Mouse (Mus musculus) heart, embryonic 16.5 days (tissue): ENCODE results near the gene 1700018F24Rik. TPM values are rescaled to one million over a fixed set of nuclear protein-coding genes. Genes with fewer than 3 reads are reported as not detected.
"Not testable (repeated sequence)": the region's sequence is repeated elsewhere in the genome, so short reads cannot be mapped to it uniquely, and the experiment has no call there.

Source experiments
- ATAC-seq: fragments of 200-750 bp; cut with Nextera tagmentation; replicated peaks from 2 replicates; pipeline ENCODE4 v1.8.0; 2017; ENCODE audit warnings: moderate number of reproducible peaks; ENCODE audit not compliant: insufficient read depth, low FRiP score; ENCODE audit errors: extremely low read depth
- H3K27ac ChIP-seq: fragments of 300-500 bp; sonication (generic); 2 replicates; pipeline ENCODE4 v1.5.1; 2014; ENCODE audit warnings: mild to moderate bottlenecking, low read length, control low read depth, moderate library complexity
- H3K27me3 ChIP-seq: fragments of 300-500 bp; sonication (generic); 2 replicates; pipeline ENCODE4 v1.6.1; 2014; ENCODE audit warnings: low read length, mixed read lengths; ENCODE audit not compliant: control insufficient read depth, insufficient read depth
- H3K36me3 ChIP-seq: fragments of 300-500 bp; sonication (generic); 2 replicates; pipeline ENCODE4 v1.6.1; 2014; ENCODE audit not compliant: control insufficient read depth, insufficient read depth
- H3K4me1 ChIP-seq: fragments of 300-500 bp; sonication (generic); 2 replicates; pipeline ENCODE4 v1.6.1; 2014; ENCODE audit warnings: low read length, mixed read lengths; ENCODE audit not compliant: control insufficient read depth, insufficient read depth
- H3K4me2 ChIP-seq: fragments of 300-500 bp; sonication (generic); 2 replicates; pipeline ENCODE4 v1.6.1; 2014; ENCODE audit warnings: low read depth, mild to moderate bottlenecking, control low read depth, low read length
- H3K4me3 ChIP-seq: fragments of 300-500 bp; sonication (generic); 2 replicates; pipeline ENCODE4 v1.5.1; 2014; ENCODE audit warnings: mild to moderate bottlenecking, control low read depth, low read length
- H3K9ac ChIP-seq: fragments of 300-500 bp; sonication (generic); 2 replicates; pipeline ENCODE4 v1.6.1; 2014; ENCODE audit warnings: low read length, control low read depth
- H3K9me3 ChIP-seq: fragments of 300-500 bp; sonication (generic); replicated peaks from 2 replicates; pipeline ENCODE4 v1.6.1; 2016; ENCODE audit warnings: low read length; ENCODE audit not compliant: control insufficient read depth
- WGBS: fragments of 180-500 bp; shearing (Covaris S2); extraction: QIAGEN DNeasy Blood & Tissue Kit; methylation state at CpG from one replicate; pipeline ENCODE4 v1.1.7; 2014; 5-methylcytosine and 5-hydroxymethylcytosine counted together
- polyA plus RNA-seq: library from polyadenylated mRNA; unstranded; fragments of >200 nt; fragmentation: Nextera tagmentation; extraction: Ambion mirVana; gene quantifications from 2 replicates; pipeline ENCODE4 v1.2.1, GENCODE M21; 2015

Gene 1700018F24Rik
- polyA plus RNA-seq, 1 experiment from 2014 or later = not detected

GRCm38 (mm10) chr5:145020712-145021111, 22.1 kb upstream of the 1700018F24Rik start:
- not testable (repeated sequence) for H3K27ac ChIP-seq, H3K36me3 ChIP-seq, H3K9ac ChIP-seq, H3K27me3 ChIP-seq, H3K9me3 ChIP-seq, H3K4me3 ChIP-seq, H3K4me2 ChIP-seq, ATAC-seq, H3K4me1 ChIP-seq
- WGBS = 16% methylated on average over 1 of the region's 1 CpGs

DNA sequence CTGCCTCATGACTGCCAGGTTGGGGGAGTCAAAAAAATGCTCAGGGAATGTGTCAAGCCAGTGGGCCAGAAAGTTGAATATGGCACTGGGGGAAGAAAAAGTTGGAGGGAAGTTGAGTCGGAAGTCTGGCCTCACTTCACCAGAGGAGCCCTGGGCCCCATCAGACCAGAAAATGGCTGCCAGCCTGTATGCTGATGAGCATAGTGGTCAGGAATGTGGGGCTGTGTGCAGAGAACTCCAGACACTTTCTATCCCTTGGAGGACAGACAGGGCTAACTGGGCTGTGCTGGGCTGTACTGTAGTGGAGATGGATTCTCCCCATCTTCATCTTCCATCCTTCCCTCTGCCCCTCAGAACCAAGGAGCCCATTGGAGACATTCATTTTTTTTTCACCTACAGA, 12.3 kb upstream of the 1700018F24Rik start:
- not testable (repeated sequence) for H3K4me1 ChIP-seq
- 84% methylated on average over 1 of the region's 1 CpGs for whole genome bisulfite sequencing

GRCm38 (mm10) chr5:145032391-145032790, 10.4 kb upstream of the 1700018F24Rik start, which contains the start of gene Gm4871:
Gm4871 (minus strand) TSS chr5:145032754.
- WGBS = 42% methylated on average over 5 of the region's 5 CpGs
- H3K4me2 ChIP-seq, H3K36me3 ChIP-seq, H3K9ac ChIP-seq, H3K9me3 ChIP-seq, ATAC-seq, H3K27ac ChIP-seq, H3K4me1 ChIP-seq, H3K4me3 ChIP-seq, H3K27me3 ChIP-seq: not testable (repeated sequence)

More for the DNA sequence above, 12.3 kb upstream of the 1700018F24Rik start:
- H3K27me3 ChIP-seq, H3K4me2 ChIP-seq, H3K9ac ChIP-seq, H3K9me3 ChIP-seq, ATAC-seq, H3K4me3 ChIP-seq, H3K27ac ChIP-seq, H3K36me3 ChIP-seq: not testable (repeated sequence)

DNA sequence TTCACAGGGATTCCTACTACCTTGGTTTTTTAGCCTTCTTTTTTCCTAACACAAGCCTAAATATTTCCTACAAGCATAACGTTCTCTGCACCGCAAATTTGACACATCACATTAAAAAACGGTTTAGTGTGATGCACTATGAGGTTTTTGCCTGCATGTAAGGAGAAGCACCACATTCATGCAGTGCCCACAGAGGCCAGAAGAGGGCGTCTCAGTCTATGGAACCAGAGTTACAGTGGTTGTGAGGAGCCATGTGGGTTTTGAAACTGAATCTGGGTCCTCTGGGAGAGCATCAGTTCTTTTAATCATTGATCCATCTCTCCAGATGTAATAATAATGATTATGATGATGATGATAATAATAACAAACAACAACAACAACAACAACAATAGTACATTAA, 1.2 kb upstream of the 1700018F24Rik start:
- Histone ChIP-seq H3K4me1 (no peaks in the 10 kb centered on the region), H3K9me3 (no peaks in the 10 kb centered on the region), H3K4me3 (no peak overlapping the region), H3K9ac (no peak overlapping the region), H3K27ac (no peak overlapping the region), H3K27me3 (no peaks in the 10 kb centered on the region), H3K36me3 (no peaks in the 10 kb centered on the region), H3K4me2 (no peak overlapping the region)
- no peak for ATAC-seq
- 40% methylated on average over 4 of the region's 4 CpGs for WGBS

- H3K27ac ChIP-seq, H3K4me2 ChIP-seq, H3K9me3 ChIP-seq, H3K36me3 ChIP-seq, H3K9ac ChIP-seq, H3K4me3 ChIP-seq, H3K27me3 ChIP-seq, ATAC-seq, H3K4me1 ChIP-seq: not testable (repeated sequence)
- WGBS = 32% methylated on average over 3 of the region's 3 CpGs
Measured at GRCm38 (mm10) chr5:145054187-145054586, 11.4 kb downstream of the 1700018F24Rik start.

DNA sequence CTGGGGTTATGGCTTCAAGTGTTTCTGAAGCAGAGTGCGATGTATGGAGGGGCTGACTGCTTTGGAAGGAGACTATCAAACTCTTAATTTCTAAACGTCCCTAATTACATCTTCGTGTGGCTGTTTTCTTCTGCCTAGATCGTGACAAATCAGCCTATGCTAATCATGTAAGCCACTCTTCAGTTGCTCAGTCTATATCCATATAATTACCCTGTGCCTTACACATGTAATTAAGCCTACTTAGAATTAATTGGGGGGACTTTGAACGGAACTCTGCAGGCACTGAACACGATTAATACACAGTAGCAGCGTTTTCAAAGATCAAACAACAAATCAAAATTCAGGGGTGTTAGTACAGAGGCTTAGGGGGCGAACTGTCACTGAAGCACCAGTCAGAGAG, 15.1 kb downstream of the 1700018F24Rik start:
- Histone ChIP-seq H3K9me3 (no peaks in the 10 kb centered on the region), H3K4me3 (no peak overlapping the region), H3K36me3 (no peaks in the 10 kb centered on the region), H3K27ac (no peak overlapping the region), H3K9ac (no peak overlapping the region), H3K27me3 (no peaks in the 10 kb centered on the region), H3K4me1 (no peaks in the 10 kb centered on the region), H3K4me2 (no peak overlapping the region)
- 77% methylated on average over 8 of the region's 8 CpGs for WGBS
- no peak for ATAC-seq

DNA sequence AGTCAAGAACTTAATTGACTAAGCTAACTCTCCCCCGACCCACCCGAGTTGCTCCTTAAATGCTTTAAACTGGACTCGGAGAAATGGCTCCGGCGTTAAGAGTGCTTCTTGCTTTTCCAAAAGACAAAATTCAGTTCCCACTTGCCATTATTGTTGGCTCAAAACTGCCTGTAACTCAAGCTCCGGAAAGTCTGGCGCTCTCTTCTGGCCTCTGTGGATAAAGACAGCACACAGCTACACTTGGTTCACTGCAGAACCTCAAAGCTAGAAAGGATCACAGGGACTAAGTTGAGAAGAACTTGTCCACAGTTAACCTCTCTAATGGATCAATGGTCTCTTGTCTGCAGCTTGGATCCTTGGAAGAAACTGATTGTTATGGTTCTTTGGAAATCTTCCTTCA, 15.9 kb downstream of the 1700018F24Rik start:
- Histone ChIP-seq H3K4me1 (no peaks in the 10 kb centered on the region), H3K4me3 (no peak overlapping the region), H3K9ac (no peak overlapping the region), H3K9me3 (no peaks in the 10 kb centered on the region), H3K27ac (no peak overlapping the region), H3K4me2 (no peak overlapping the region), H3K27me3 (no peaks in the 10 kb centered on the region), H3K36me3 (no peaks in the 10 kb centered on the region)
- no peak for ATAC-seq
- WGBS = 88% methylated on average over 7 of the region's 7 CpGs

DNA sequence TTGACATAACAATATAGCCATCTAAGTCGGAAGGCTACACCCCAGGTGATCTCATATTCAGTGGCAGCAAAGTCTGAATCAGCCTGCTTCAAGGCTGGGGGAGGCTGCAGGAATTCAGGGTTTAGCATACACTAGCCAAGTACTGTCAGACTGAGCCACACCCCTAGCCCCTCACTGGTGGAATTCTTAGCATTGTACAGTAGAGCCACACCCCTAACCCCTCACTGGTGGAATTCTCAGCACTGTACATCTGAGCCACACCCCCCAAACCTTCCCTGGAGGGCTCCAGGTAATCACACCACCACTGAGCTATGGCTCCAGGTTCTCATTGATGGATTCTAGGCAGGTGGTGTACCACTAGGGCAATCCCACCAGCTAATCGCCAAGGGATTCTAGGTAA, 16.7 kb downstream of the 1700018F24Rik start:
- H3K27me3 ChIP-seq = no peaks in the 10 kb centered on the region
- no peak for ATAC-seq
- H3K4me1 ChIP-seq = no peaks in the 10 kb centered on the region
- H3K9me3 ChIP-seq = no peaks in the 10 kb centered on the region
- H3K4me2 ChIP-seq = no peak overlapping the region
- H3K4me3 ChIP-seq = no peak overlapping the region
- no peak overlapping the region for H3K9ac ChIP-seq
- H3K36me3 ChIP-seq = no peaks in the 10 kb centered on the region
- H3K27ac ChIP-seq = no peak overlapping the region
- WGBS = 78% methylated on average over 2 of the region's 2 CpGs

GRCm38 (mm10) chr5:145064765-145065340, 22.1 kb downstream of the 1700018F24Rik start:
- no peaks in the 10 kb centered on the region for H3K9me3 ChIP-seq
- H3K4me1 ChIP-seq = no peaks in the 10 kb centered on the region
- no peak overlapping the region for H3K4me2 ChIP-seq
- H3K4me3 ChIP-seq = no peak overlapping the region
- WGBS = 80% methylated on average over 1 of the region's 1 CpGs
- no peak overlapping the region for H3K9ac ChIP-seq
- ATAC-seq = no peak
- no peaks in the 10 kb centered on the region for H3K27me3 ChIP-seq
- H3K36me3 ChIP-seq = no peaks in the 10 kb centered on the region
- H3K27ac ChIP-seq = no peak overlapping the region
